Mouse (Mus musculus): ENCODE results near the gene Ppp1r8. TPM values are rescaled to one million over a fixed set of nuclear protein-coding genes. Genes with fewer than 3 reads are reported as not detected.

The Ppp1r8 gene
- polyA plus RNA-seq (2012; rRNA removed): 6.9 and 8.4 TPM in 2 replicates

GRCm38 (mm10) chr4:132842970-132843704 lies at the start of gene Ppp1r8:
Gene Ppp1r8 (minus strand): TSS chr4:132843169.

GRCm38 (mm10) chr4:132884064-132884843 lies 41.3 kb upstream of the Ppp1r8 start, which contains the start of gene Stx12:
Gene Stx12 (minus strand): TSS chr4:132884509.

GRCm38 (mm10) chr4:132796196-132796886 lies 46.6 kb downstream of the Ppp1r8 start, which contains the start of gene Themis2:
Gene Themis2 (minus strand): TSS chr4:132796387.

Other genes starting within 250 kb of the Ppp1r8 start
- gene Eya3, start 204.2 kb downstream of the Ppp1r8 start, polyA plus RNA-seq (2012; rRNA removed): 7.4 and 8.8 TPM in 2 replicates
- gene Xkr8, start 110.6 kb downstream of the Ppp1r8 start, polyA plus RNA-seq (2012; rRNA removed): 1.2 and 3.0 TPM in 2 replicates
- gene Smpdl3b, start 85.9 kb downstream of the Ppp1r8 start, polyA plus RNA-seq (2012; rRNA removed): 3.9 and 5.0 TPM in 2 replicates
- gene Rpa2, start 74.8 kb downstream of the Ppp1r8 start, polyA plus RNA-seq (2012; rRNA removed): 3.6 and 5.2 TPM in 2 replicates
- gene Themis2, start 46.8 kb downstream of the Ppp1r8 start, polyA plus RNA-seq (2012; rRNA removed): 1.2 and 1.4 TPM in 2 replicates
- 7.6 and 8.7 TPM in 2 replicates for gene Stx12, start 41.3 kb upstream of the Ppp1r8 start, polyA plus RNA-seq (2012; rRNA removed)
- gene Fam76a, start 79.4 kb upstream of the Ppp1r8 start, polyA plus RNA-seq (2012; rRNA removed): 4.5 and 5.3 TPM in 2 replicates
- gene Fgr, start 130.9 kb upstream of the Ppp1r8 start, polyA plus RNA-seq (2012; rRNA removed): 0.51 and 0.85 TPM in 2 replicates
- gene Ahdc1, start 168.1 kb upstream of the Ppp1r8 start, polyA plus RNA-seq (2012; rRNA removed): 16.2 and 18.2 TPM in 2 replicates